Mouse (Mus musculus): ENCODE data around the gene Relch. TPM values are rescaled to one million over a fixed set of nuclear protein-coding genes. Genes with fewer than 3 reads are reported as not detected.
"Not testable (repeated sequence)": the region's sequence is repeated elsewhere in the genome, so short reads cannot be mapped to it uniquely, and the experiment has no call there.

Gene Relch
- polyA plus RNA-seq, 1 experiment from 2014 or later = 43.0 TPM

DNA sequence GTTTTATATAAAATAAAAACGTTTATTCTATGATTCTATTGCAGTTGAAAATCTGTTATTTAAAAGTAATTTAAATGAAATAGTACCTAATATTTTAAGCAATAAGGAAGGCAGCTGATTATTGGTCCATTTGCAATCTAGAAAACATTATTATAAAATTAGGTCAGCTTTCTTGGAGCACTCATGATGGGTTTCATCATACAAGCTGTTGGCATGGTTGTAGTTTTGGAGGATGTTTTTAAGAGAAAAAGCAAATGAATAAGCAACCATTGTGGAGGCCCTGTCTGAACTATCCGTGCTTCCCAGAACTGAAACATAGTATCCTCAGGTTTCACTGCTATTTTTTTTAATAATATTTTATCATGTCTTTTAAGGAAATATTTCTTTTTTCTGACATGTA lies 31.9 kb downstream of the Relch start:
- 91% methylated on average over 2 of the region's 2 CpGs for WGBS
- no peaks in the 10 kb centered on the region for H3K27me3 ChIP-seq

DNA sequence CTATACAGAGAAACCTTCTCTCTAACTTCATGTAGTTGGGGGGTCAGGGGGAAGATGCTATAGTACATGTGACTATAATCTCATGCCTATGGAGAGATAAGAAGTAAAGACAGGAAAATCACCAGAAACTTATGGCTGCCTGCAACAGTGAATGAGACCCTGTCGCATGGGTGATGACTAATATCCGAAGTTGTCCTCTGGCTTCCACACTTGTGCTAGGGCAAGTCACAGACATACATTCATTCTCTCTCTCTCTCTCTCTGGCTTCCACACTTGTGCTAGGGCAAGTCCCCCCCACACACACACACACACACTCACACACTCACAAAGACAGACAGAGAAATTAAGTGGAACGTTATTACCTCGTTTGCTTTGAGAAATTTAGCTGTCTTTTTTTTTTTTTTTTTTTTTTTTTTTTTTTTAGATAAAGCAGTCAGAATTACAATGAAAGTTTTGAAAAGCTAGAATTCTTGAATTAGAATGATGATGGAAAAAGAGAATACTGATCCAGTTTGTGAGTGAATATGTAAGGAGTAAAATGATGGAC lies 37.4 kb downstream of the Relch start:
- no peaks in the 10 kb centered on the region for H3K9me3 ChIP-seq
- no peak overlapping the region for H3K9ac ChIP-seq
- no peaks in the 10 kb centered on the region for H3K4me1 ChIP-seq (replicated peaks)
- no peak overlapping the region for H3K4me2 ChIP-seq
- no peaks in the 10 kb centered on the region for H3K27me3 ChIP-seq
- H3K36me3 ChIP-seq = peaks cover 10% of the 10 kb centered on the region
- H3K4me3 ChIP-seq = no peak overlapping the region
- 91% methylated on average over 4 of the region's 4 CpGs for WGBS
- H3K27ac ChIP-seq = no peak overlapping the region
- ATAC-seq (ENCODE audit: low FRiP score) = no peak

More for the DNA sequence above, 31.9 kb downstream of the Relch start:
- Histone ChIP-seq H3K27ac (no peak overlapping the region), H3K9me3 (no peaks in the 10 kb centered on the region), H3K9ac (no peak overlapping the region), H3K4me1 (replicated peaks) (no peaks in the 10 kb centered on the region), H3K36me3 (peaks cover 14% of the 10 kb centered on the region), H3K4me2 (no peak overlapping the region), H3K4me3 (no peak overlapping the region)
- no peak for ATAC-seq (ENCODE audit: low FRiP score)

DNA sequence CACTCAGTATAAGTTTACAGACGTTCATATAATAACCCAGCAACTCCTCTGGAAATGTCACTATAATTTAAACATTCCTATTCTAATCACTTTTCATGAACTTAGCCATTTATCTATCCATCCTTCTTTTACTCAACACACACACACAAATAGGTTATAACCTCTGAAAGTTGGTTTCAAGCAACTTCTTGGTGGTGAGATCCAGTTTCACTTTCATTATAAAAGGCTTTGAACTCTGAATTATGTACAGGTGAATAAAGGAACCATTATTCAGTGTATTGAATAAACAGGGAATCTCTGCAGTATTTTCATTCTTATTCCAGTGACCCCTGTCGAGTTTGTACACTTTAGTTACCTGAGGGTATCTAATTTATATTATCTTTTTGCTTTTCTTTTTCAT lies 45.8 kb downstream of the Relch start:
- no peak for ATAC-seq (ENCODE audit: low FRiP score)

DNA sequence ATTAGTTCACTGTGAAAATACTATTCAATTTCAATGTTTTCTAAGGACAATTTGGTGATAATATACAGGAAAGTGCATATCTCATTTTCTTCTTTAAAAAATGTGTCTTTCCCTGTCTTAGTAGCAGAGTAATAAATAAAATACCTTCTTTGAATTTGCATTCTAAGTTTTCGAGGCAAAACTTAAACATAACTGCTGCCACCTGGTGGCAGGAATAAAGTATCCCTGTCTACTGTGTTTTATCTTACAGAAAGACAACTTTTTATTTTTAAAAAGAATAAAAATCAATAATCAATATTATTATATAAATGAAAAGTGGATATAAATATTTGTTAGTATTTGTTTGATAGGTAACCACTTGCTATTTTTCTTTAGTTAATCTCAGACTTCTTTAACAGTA lies 47.6 kb downstream of the Relch start:
- no peak for ATAC-seq (ENCODE audit: low FRiP score)
- Histone ChIP-seq H3K9ac (no peak overlapping the region), H3K9me3 (no peaks in the 10 kb centered on the region), H3K4me2 (no peak overlapping the region), H3K27ac (no peak overlapping the region), H3K36me3 (peaks cover 38% of the 10 kb centered on the region), H3K4me3 (no peak overlapping the region), H3K4me1 (replicated peaks) (no peaks in the 10 kb centered on the region), H3K27me3 (no peaks in the 10 kb centered on the region)
- 66% methylated on average over 1 of the region's 1 CpGs for WGBS

More for the DNA sequence above, 45.8 kb downstream of the Relch start:
- no peak overlapping the region for H3K9ac ChIP-seq
- no peaks in the 10 kb centered on the region for H3K4me1 ChIP-seq (replicated peaks)
- 86% methylated on average over 2 of the region's 2 CpGs for WGBS
- H3K36me3 ChIP-seq = peaks cover 31% of the 10 kb centered on the region
- no peak overlapping the region for H3K27ac ChIP-seq
- no peaks in the 10 kb centered on the region for H3K9me3 ChIP-seq
- no peak overlapping the region for H3K4me3 ChIP-seq
- H3K27me3 ChIP-seq = no peaks in the 10 kb centered on the region
- H3K4me2 ChIP-seq = no peak overlapping the region

DNA sequence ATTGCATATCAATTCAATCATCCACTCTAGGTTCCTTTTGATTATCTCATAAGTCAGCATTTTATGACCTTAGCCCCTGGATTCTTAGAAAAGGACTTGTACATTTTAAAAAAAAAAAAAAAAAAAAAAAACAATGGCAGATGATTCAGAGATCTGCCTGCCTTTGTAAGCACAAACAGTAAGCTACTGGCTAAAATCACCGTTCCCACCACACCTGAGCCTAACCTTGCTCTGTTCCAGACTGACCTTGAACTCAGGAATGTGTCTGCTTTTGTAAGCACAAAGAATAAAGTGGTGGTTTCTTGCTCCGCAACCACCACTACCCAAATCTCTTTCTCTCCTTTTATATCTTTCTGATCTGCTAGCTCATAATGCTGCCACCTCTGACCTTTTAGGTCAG lies 49.2 kb downstream of the Relch start:
- 98% methylated on average over 2 of the region's 2 CpGs for WGBS
- H3K27me3 ChIP-seq = no peaks in the 10 kb centered on the region
- no peak overlapping the region for H3K27ac ChIP-seq
- ATAC-seq (ENCODE audit: low FRiP score) = no peak
- peaks cover 37% of the 10 kb centered on the region for H3K36me3 ChIP-seq
- H3K4me1 ChIP-seq (replicated peaks) = no peaks in the 10 kb centered on the region
- H3K9ac ChIP-seq = no peak overlapping the region
- H3K4me3 ChIP-seq = no peak overlapping the region
- H3K4me2 ChIP-seq = no peak overlapping the region
- no peaks in the 10 kb centered on the region for H3K9me3 ChIP-seq

DNA sequence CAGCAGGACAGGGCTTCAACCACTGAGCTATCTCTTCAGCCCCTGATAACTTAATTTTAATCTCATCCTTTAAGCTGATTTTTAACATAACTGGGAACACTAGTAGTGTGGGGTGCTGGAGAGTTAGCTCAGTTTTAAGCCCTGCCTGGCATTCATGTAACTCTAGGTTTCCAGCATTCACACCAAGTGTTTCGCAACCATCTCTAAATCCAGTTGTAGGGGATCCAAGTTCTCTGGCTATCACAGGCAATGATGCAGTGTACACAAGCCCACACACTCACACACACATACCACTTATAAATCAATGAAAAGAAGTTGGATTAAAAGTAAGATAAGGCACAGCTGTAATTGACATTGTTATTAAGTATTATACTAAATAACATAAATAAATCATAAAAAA lies 54.7 kb downstream of the Relch start:
- Histone ChIP-seq H3K27me3 (no peaks in the 10 kb centered on the region), H3K4me3 (no peak overlapping the region)
- WGBS = 97% methylated on average over 1 of the region's 1 CpGs

DNA sequence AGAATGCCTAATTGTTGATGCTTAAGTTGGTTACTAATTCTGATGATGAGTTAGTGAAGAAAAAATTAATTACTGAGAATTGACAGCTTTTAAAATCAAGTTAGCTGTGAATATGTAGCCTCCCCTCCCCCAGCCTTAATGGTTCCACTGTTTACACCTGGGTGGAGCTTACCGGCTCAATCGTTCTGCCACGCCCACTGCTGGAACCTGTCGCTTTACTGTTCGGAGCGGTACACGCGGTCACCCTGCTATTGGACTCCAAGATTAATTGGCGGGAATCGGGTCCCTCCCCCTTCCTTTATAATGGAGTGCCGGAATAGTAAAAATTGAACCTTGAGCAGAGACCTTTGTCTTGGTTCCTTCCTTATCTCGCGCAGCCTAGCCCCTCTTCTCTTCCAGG lies 65.6 kb downstream of the Relch start:
- not testable (repeated sequence) for H3K4me1 ChIP-seq (replicated peaks); H3K27me3 ChIP-seq; H3K9ac ChIP-seq; H3K4me3 ChIP-seq; H3K4me2 ChIP-seq; H3K9me3 ChIP-seq; ATAC-seq (ENCODE audit: low FRiP score); H3K27ac ChIP-seq
- WGBS = 91% methylated on average over 13 of the region's 13 CpGs
- peaks cover 30% of the 10 kb centered on the region for H3K36me3 ChIP-seq

More for the DNA sequence above, 54.7 kb downstream of the Relch start:
- H3K4me1 ChIP-seq (replicated peaks) = no peaks in the 10 kb centered on the region
- H3K9me3 ChIP-seq = no peaks in the 10 kb centered on the region
- ATAC-seq (ENCODE audit: low FRiP score) = no peak
- no peak overlapping the region for H3K4me2 ChIP-seq
- no peak overlapping the region for H3K9ac ChIP-seq
- H3K36me3 ChIP-seq = peaks cover 49% of the 10 kb centered on the region
- H3K27ac ChIP-seq = no peak overlapping the region

DNA sequence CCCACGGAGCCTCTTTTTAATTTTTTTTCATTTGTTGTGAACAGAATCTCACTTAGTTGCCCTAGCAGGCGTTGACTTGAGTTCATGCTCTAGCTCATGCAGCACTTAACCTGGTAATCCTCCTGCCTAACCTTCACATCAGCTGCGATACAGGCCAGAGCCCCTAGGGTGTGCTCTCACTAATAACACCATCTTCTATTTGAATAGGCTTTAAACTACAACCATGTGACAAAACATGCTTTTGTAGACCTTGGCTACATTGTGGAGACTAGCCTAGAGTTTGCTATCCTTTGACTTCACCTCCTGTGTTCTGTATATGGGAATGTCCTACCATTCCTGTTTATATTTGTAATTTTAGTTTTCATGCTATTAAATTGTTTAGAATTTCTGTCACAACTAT lies 71.7 kb downstream of the Relch start:
- Histone ChIP-seq H3K4me1 (replicated peaks) (no peaks in the 10 kb centered on the region), H3K4me2 (no peak overlapping the region), H3K9me3 (no peaks in the 10 kb centered on the region), H3K9ac (no peak overlapping the region), H3K4me3 (no peak overlapping the region), H3K27ac (no peak overlapping the region), H3K36me3 (peaks cover 29% of the 10 kb centered on the region), H3K27me3 (no peaks in the 10 kb centered on the region)
- 76% methylated on average over 3 of the region's 3 CpGs for WGBS
- no peak for ATAC-seq (ENCODE audit: low FRiP score)

DNA sequence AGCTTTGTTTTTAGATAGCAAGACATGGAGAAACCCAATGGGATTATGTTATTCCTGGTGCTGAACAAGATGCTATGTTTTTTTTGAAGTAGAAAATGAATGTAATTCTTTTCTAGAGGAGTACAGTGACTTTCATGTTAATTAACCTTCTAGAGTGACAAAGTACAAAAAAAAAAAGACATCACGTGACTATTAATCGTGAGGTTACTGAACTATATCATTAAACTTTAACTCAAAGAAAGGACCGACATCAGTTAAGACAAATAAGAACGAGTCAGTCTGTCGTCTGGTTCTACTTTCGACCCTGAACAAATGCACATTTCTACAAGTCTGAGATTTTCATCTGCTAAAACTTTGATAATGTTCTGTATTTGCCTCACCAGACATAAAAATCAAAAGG lies 74.7 kb downstream of the Relch start:
- H3K36me3 ChIP-seq = peaks cover 42% of the 10 kb centered on the region
- no peak for ATAC-seq (ENCODE audit: low FRiP score)

DNA sequence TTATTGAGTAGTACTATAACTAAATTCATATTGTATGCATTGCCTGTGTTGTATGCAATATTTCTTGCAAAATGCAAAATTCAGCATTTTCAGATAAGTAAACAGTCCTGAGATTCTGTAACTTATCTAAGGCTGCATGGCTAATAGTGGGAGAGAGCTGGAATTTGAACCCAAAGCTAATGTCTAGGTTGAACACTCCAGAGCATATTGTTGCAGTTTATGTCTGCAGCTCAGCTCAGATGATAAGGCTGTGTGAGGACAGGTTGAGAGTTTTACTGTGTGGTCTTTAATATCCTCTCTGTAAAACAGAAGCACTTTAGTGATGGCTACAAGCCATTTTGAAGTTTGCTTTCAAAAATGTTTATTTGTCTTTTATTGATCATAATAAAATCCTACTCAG lies 75.8 kb downstream of the Relch start:
- Histone ChIP-seq H3K9ac (no peak overlapping the region), H3K27ac (no peak overlapping the region), H3K36me3 (peaks cover 47% of the 10 kb centered on the region), H3K9me3 (no peaks in the 10 kb centered on the region), H3K4me1 (replicated peaks) (no peaks in the 10 kb centered on the region), H3K4me3 (no peak overlapping the region), H3K27me3 (no peaks in the 10 kb centered on the region), H3K4me2 (no peak overlapping the region)
- no peak for ATAC-seq (ENCODE audit: low FRiP score)

More for the DNA sequence above, 74.7 kb downstream of the Relch start:
- Histone ChIP-seq H3K9me3 (no peaks in the 10 kb centered on the region), H3K9ac (no peak overlapping the region), H3K27me3 (no peaks in the 10 kb centered on the region), H3K27ac (no peak overlapping the region), H3K4me3 (no peak overlapping the region), H3K4me2 (no peak overlapping the region), H3K4me1 (replicated peaks) (no peaks in the 10 kb centered on the region)
- WGBS = 92% methylated on average over 6 of the region's 6 CpGs

DNA sequence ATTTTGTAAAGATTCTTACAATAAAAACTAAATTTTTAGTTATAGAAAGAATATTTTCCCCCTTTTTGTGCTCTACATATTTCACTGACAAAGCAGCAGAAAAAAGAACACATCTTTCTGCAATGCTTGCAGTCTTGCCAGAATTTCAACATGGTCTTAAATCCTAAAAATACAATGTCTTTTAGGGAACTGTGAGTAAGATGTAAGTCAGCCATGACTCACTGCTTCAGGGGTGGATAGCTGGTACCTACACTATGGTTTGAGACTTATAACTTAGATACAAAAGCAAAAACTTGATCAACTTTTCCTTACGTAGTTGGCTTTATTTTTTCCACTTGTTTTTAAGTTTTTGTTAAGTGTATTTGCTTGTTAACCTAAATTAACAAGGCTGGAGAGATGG lies 78.8 kb downstream of the Relch start:
- Histone ChIP-seq H3K4me3 (no peak overlapping the region), H3K4me2 (no peak overlapping the region), H3K27ac (no peak overlapping the region), H3K36me3 (peaks cover 56% of the 10 kb centered on the region), H3K27me3 (no peaks in the 10 kb centered on the region), H3K9ac (no peak overlapping the region), H3K4me1 (replicated peaks) (no peaks in the 10 kb centered on the region), H3K9me3 (no peaks in the 10 kb centered on the region)
- ATAC-seq (ENCODE audit: low FRiP score) = no peak
- 92% methylated on average over 1 of the region's 1 CpGs for WGBS

DNA sequence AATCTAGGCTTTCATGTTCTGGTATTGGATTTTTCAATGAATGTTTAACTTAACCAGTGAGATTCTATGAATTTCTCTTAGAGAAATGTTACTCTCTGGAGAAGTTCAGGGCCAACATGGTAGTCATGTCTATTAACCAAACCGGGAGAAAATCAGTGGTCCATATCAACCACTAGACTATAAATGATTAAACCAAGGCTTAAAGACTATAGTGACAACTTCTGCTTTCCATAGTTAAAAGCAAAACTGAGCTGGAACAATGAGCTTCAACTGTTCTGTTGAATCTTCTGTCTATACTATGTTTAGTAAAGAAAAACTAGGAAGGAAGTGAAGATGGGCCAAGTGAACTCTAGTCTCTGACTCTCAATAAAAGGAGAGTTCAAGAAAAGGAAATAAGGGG lies 82.8 kb downstream of the Relch start:
- no peak overlapping the region for H3K4me2 ChIP-seq
- WGBS = 100% methylated on average over 1 of the region's 1 CpGs
- no peak overlapping the region for H3K4me3 ChIP-seq
- no peaks in the 10 kb centered on the region for H3K9me3 ChIP-seq
- H3K9ac ChIP-seq = no peak overlapping the region
- peaks cover 60% of the 10 kb centered on the region for H3K36me3 ChIP-seq
- no peak for ATAC-seq (ENCODE audit: low FRiP score)
- no peaks in the 10 kb centered on the region for H3K4me1 ChIP-seq (replicated peaks)
- no peak overlapping the region for H3K27ac ChIP-seq
- no peaks in the 10 kb centered on the region for H3K27me3 ChIP-seq

DNA sequence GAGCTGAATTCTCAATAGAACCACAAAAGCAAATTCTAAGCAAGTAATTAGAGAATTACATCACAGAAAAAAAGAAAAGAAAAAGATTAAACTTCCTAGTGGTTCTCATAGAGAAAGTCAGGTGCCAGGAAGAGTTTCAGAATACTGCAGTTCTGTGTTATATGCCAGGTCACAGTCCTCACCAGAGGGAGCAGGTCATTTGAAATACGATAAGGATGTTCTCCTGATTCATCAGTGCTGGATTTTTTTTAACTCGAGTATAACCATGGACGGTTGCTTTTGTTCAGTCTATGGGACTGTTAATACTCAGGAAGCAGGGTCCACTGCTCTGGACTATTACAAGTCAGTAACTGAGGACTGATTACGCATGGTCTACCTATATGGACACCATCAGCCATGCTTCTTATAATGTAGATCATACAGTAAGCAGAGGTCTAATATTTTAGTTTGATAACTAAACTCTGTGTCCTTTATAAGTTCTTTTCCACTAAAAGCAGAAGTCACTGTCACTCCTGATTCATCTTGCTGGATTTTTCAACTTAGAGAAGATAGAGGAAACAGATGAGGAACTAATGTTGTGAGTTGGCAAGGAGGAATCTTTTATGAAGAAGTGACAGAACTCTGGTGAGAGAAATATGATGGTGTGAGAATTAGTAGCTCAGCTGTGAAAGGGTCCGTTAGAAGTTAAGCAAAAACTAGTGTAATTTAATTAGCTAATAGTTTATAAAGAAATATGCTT lies 83.4 kb downstream of the Relch start:
- no peak overlapping the region for H3K27ac ChIP-seq
- no peaks in the 10 kb centered on the region for H3K9me3 ChIP-seq
- no peaks in the 10 kb centered on the region for H3K4me1 ChIP-seq (replicated peaks)
- H3K9ac ChIP-seq = no peak overlapping the region
- no peak overlapping the region for H3K4me3 ChIP-seq
- no peak overlapping the region for H3K4me2 ChIP-seq
- peaks cover 58% of the 10 kb centered on the region for H3K36me3 ChIP-seq
- no peaks in the 10 kb centered on the region for H3K27me3 ChIP-seq
- WGBS = 90% methylated on average over 5 of the region's 5 CpGs
- ATAC-seq (ENCODE audit: low FRiP score) = no peak
